Mouse (Mus musculus) spleen, adult 2 months (tissue): ENCODE measurements around the gene Spaca7.

Source experiments
- CTCF ChIP-seq: fragments of 200-500 bp; IDR thresholded peaks from 2 replicates; pipeline ENCODE4 v1.5.1; 2011; ENCODE audit warnings: mild to moderate bottlenecking, inconsistent platforms; ENCODE audit not compliant: insufficient read depth, insufficient read length, insufficient replicate concordance; ENCODE audit errors: extremely low read depth
- POLR2A ChIP-seq: fragments of 200-500 bp; IDR thresholded peaks from 2 replicates; pipeline ENCODE4 v1.6.1; 2011; ENCODE audit warnings: low read depth, low read length, inconsistent platforms

DNA sequence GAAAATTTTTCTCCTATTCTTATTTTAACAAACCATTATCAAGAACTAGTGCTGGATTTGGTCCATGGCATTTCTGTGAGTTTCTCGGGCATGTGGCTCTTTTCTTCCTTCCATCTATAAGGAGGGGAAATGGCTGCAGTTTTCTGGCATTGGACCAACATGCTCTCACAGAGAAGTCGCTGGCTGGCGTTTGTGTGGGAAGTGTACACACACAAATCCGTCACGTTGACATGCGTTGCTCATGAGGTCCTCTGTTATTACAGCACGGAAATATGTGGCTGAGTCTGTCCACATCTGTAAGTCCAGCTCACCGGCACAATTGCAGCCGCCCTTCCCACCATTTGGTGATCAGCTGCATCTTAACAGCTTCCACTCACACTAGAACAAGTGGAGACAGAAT lies 37.2 kb upstream of the Spaca7 start:
- TF ChIP-seq CTCF, result no peak
- no peak for TF ChIP-seq POLR2A
